Mouse (Mus musculus) kidney, postnatal 0 days (tissue): ENCODE results near the gene Ch25h. TPM values are rescaled to one million over a fixed set of nuclear protein-coding genes. Genes with fewer than 3 reads are reported as not detected.
A peak's percentile ranks its signal among the peaks of the same experiment; 100 is the strongest.

Experiments used
- ATAC-seq: fragments of 200-750 bp; cut with Nextera tagmentation; replicated peaks from 2 replicates; pipeline ENCODE4 v1.8.0; 2017; ENCODE audit warnings: low read depth, moderate number of reproducible peaks, moderate TSS enrichment, moderate library complexity; ENCODE audit not compliant: low FRiP score
- DNase-seq: peaks from one replicate; pipeline ENCODE4 v3.0.0-alpha.2; 2016; ENCODE audit warnings: low spot score
- H3K27ac ChIP-seq: fragments of 300-500 bp; sonication (generic); 2 replicates; pipeline ENCODE4 v1.5.1; 2014; ENCODE audit warnings: mild to moderate bottlenecking
- H3K27me3 ChIP-seq: fragments of 300-500 bp; sonication (generic); 2 replicates; pipeline ENCODE4 v1.6.1; 2014; ENCODE audit warnings: low read length, mixed read lengths; ENCODE audit not compliant: insufficient read depth
- H3K36me3 ChIP-seq: fragments of 300-500 bp; sonication (generic); 2 replicates; pipeline ENCODE4 v1.6.1; 2014; ENCODE audit warnings: low read length, mixed read lengths; ENCODE audit not compliant: insufficient read depth
- H3K4me1 ChIP-seq: fragments of 300-500 bp; sonication (generic); replicated peaks from 2 replicates; pipeline ENCODE4 v1.6.1; 2014; ENCODE audit warnings: antibody characterized with exemption, low read length, mixed read lengths; ENCODE audit not compliant: insufficient read depth
- H3K4me2 ChIP-seq: fragments of 300-500 bp; sonication (generic); 2 replicates; pipeline ENCODE4 v1.6.1; 2014; ENCODE audit warnings: mild to moderate bottlenecking, low read length, moderate library complexity, mixed read lengths
- H3K4me3 ChIP-seq: fragments of 300-500 bp; sonication (generic); replicated peaks from 2 replicates; pipeline ENCODE4 v1.5.1; 2014; ENCODE audit warnings: low read depth, low read length
- H3K9ac ChIP-seq: fragments of 300-500 bp; sonication (generic); 2 replicates; pipeline ENCODE4 v1.6.1; 2014; ENCODE audit warnings: low read depth, low read length
- H3K9me3 ChIP-seq: fragments of 300-500 bp; sonication (generic); replicated peaks from 2 replicates; pipeline ENCODE4 v1.6.1; 2016; ENCODE audit warnings: low read length, inconsistent platforms, mixed read lengths
- CTCF ChIP-seq: IDR thresholded peaks from 2 replicates; pipeline ENCODE4 v1.5.1; 2016; ENCODE audit warnings: antibody characterized with exemption, low read depth, mild to moderate bottlenecking, moderate library complexity
- WGBS: fragments of 180-500 bp; shearing (Covaris S2); extraction: QIAGEN DNeasy Blood & Tissue Kit; methylation state at CpG from one replicate; pipeline ENCODE4 v1.1.7; 2014; 5-methylcytosine and 5-hydroxymethylcytosine counted together
- polyA plus RNA-seq: library from polyadenylated mRNA; unstranded; fragments of >200 nt; fragmentation: Nextera tagmentation; extraction: Ambion mirVana; gene quantifications from 2 replicates; pipeline ENCODE4 v1.2.1, GENCODE M21; 2015

The Ch25h gene
- polyA plus RNA-seq, 1 experiment from 2014 or later, result 3.4 TPM

DNA sequence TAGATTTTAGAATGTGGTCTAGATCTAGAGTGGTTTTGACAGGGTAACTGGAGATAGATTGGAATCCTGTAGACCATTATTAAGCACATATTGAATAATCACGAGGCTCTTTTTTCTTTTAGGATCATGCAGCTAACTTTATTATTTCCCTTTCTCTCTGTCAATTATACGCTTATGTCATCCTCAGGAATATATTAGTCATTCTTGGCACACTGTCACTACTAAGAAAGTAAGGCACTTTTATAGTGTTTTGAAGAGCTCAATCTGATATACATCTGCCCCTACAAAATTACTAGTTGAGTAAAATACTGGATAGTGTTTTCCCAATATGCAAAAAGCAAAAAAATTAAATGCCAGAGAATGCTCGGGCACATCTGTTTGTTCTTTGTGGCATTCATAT lies 43.6 kb downstream of the Ch25h start:
- Histone ChIP-seq H3K27ac (no peak overlapping the region), H3K9me3 (no peaks in the 10 kb centered on the region), H3K4me3 (no peak overlapping the region), H3K4me1 (no peaks in the 10 kb centered on the region), H3K4me2 (no peak overlapping the region), H3K9ac (no peak overlapping the region), H3K27me3 (no peaks in the 10 kb centered on the region), H3K36me3 (no peaks in the 10 kb centered on the region)
- TF ChIP-seq CTCF, result no peak
- DNase-seq (no peak), ATAC-seq (no peak)
- WGBS, result 82% methylated on average over 3 of the region's 3 CpGs

DNA sequence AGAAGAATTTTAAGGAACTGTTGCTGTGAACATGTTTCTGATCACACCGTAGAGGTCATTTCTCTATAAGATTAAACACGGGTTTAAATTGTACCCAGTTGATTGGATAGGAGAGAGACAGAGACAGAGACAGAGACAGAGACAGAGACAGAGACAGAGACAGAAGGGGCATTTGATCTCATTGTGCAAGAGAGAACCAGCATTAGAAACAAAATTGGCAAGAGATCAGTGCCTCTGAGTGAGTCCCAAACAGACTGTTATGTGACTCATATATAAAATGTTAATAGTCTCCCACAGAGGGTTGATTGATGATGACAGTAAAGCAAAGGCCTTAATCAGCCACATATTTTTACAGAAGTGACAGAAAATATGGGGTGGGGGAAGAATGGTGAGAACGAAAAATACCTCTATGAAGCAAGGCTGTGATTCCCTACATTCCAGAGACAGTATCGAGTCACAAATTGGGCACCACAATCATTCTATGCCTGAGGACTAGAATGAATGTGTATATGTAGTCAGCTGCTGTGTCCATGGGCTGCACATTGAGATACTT lies 51.1 kb downstream of the Ch25h start:
- H3K4me2 ChIP-seq, result no peak overlapping the region
- no peak for ATAC-seq
- no peak overlapping the region for H3K4me3 ChIP-seq
- H3K36me3 ChIP-seq, result no peaks in the 10 kb centered on the region
- WGBS, result 68% methylated on average over 4 of the region's 4 CpGs
- peak; percentile 58 for DNase-seq
- no peak for TF ChIP-seq CTCF
- no peaks in the 10 kb centered on the region for H3K4me1 ChIP-seq
- H3K9ac ChIP-seq, result no peak overlapping the region
- no peak overlapping the region for H3K27ac ChIP-seq
- H3K27me3 ChIP-seq, result no peaks in the 10 kb centered on the region
- H3K9me3 ChIP-seq, result no peaks in the 10 kb centered on the region

Other genes starting within 250 kb of the Ch25h start
- gene Acta2, start 219.6 kb downstream of the Ch25h start, polyA plus RNA-seq, result 450 and 526 TPM in 2 replicates
- gene Fas, start 184.5 kb downstream of the Ch25h start, polyA plus RNA-seq, result 7.6 and 8.4 TPM in 2 replicates
- 48.0 and 51.4 TPM in 2 replicates for gene Lipa, start 52.3 kb upstream of the Ch25h start, polyA plus RNA-seq
- gene Ifit2, start 75.5 kb upstream of the Ch25h start, polyA plus RNA-seq, result 12.0 and 12.3 TPM in 2 replicates
- 18.3 and 22.9 TPM in 2 replicates for gene Ifit3, start 108.4 kb upstream of the Ch25h start, polyA plus RNA-seq
- gene Ifit1bl1, start 126.8 kb upstream of the Ch25h start, polyA plus RNA-seq, result 0.78 and 1.7 TPM in 2 replicates
- 4.1 and 5.1 TPM in 2 replicates for gene Ifit3b, start 132.8 kb upstream of the Ch25h start, polyA plus RNA-seq
- gene Ifit1bl2, start 165.6 kb upstream of the Ch25h start, polyA plus RNA-seq, result 0.32 and 0.41 TPM in 2 replicates
- gene Ifit1, start 165.7 kb upstream of the Ch25h start, polyA plus RNA-seq, result 4.3 and 6.4 TPM in 2 replicates